Mouse (Mus musculus): Measurements from ENCODE around the gene Neurog1. TPM values are rescaled to one million over a fixed set of nuclear protein-coding genes. Genes with fewer than 3 reads are reported as not detected.

The Neurog1 gene
- not detected in 2 replicates for polyA plus RNA-seq (2015; fragmentation: Nextera tagmentation; extraction: Ambion mirVana)

- DNase-seq (no peak), ATAC-seq (ENCODE audit: low read depth) (no peak)
- peak within 1 kb of the TSS; percentile 17; the same call in 1 of the 2 replicates for H3K4me2 ChIP-seq
- H3K9ac ChIP-seq = no peak within 1 kb of the TSS
- 1% methylated on average over 58 of the region's 65 CpGs for WGBS (ENCODE audit: insufficient replicate concordance)
- peaks cover 100% of the 10 kb centered on the region for H3K27me3 ChIP-seq
- no peaks in the 10 kb centered on the region for H3K36me3 ChIP-seq
- H3K4me1 ChIP-seq (replicated peaks) = no peaks in the 10 kb centered on the region
- H3K4me3 ChIP-seq (replicated peaks) = peak within 1 kb of the TSS; percentile 14; the same call in 1 of the 2 replicates
- no peak within 1 kb of the TSS for H3K27ac ChIP-seq
- H3K9me3 ChIP-seq (replicated peaks) = no peaks in the 10 kb centered on the region
Observed at GRCm38 (mm10) chr13:56251924-56252619, at the start of gene Neurog1. TSS of gene Neurog1 (minus strand) at chr13:56252163.

- H3K4me2 ChIP-seq = no peak overlapping the region
- ATAC-seq (ENCODE audit: low read depth) = no peak
- H3K4me3 ChIP-seq (replicated peaks) = no peak overlapping the region
- no peak for DNase-seq
- H3K27me3 ChIP-seq = peaks cover 38% of the 10 kb centered on the region
- 82% methylated on average over 11 of the region's 11 CpGs for WGBS (ENCODE audit: insufficient replicate concordance)
- no peaks in the 10 kb centered on the region for H3K4me1 ChIP-seq (replicated peaks)
- no peak overlapping the region for H3K9ac ChIP-seq
- no peaks in the 10 kb centered on the region for H3K36me3 ChIP-seq
- H3K27ac ChIP-seq = no peak overlapping the region
- H3K9me3 ChIP-seq (replicated peaks) = no peaks in the 10 kb centered on the region
Observed at GRCm38 (mm10) chr13:56299336-56299735, 47.4 kb upstream of the Neurog1 start.

- H3K9me3 ChIP-seq (replicated peaks) = no peaks in the 10 kb centered on the region
- WGBS (ENCODE audit: insufficient replicate concordance) = 4% methylated on average over 8 of the region's 8 CpGs
- H3K36me3 ChIP-seq = no peaks in the 10 kb centered on the region
- H3K27ac ChIP-seq = no peak overlapping the region
- no peaks in the 10 kb centered on the region for H3K4me1 ChIP-seq (replicated peaks)
- H3K9ac ChIP-seq = no peak overlapping the region
- DNase-seq (no peak), ATAC-seq (ENCODE audit: low read depth) (no peak)
- H3K27me3 ChIP-seq = peaks cover 63% of the 10 kb centered on the region
- 0 out of 2 replicates have a peak overlapping the region, but pooled peaks have one; percentile 29 for H3K4me3 ChIP-seq (replicated peaks)
- H3K4me2 ChIP-seq = peak overlapping the region; percentile 38; the same call in 1 of the 2 replicates
Observed at GRCm38 (mm10) chr13:56296659-56297020, 44.7 kb upstream of the Neurog1 start.

GRCm38 (mm10) chr13:56295943-56296658 lies 44.1 kb upstream of the Neurog1 start, which contains the start of gene Cxcl14:
TSS of gene Cxcl14 (minus strand) at chr13:56296551.
- H3K9ac ChIP-seq = no peak within 1 kb of the TSS
- H3K4me2 ChIP-seq = peak within 1 kb of the TSS; percentile 38
- H3K36me3 ChIP-seq = no peaks in the 10 kb centered on the region
- H3K9me3 ChIP-seq (replicated peaks) = no peaks in the 10 kb centered on the region
- 2% methylated on average over 64 of the region's 76 CpGs for WGBS (ENCODE audit: insufficient replicate concordance)
- H3K27ac ChIP-seq = no peak within 1 kb of the TSS
- DNase-seq (no peak), ATAC-seq (ENCODE audit: low read depth) (no peak)
- H3K4me3 ChIP-seq (replicated peaks) = peak within 1 kb of the TSS; percentile 29; the same call in 1 of the 2 replicates
- no peaks in the 10 kb centered on the region for H3K4me1 ChIP-seq (replicated peaks)
- peaks cover 68% of the 10 kb centered on the region for H3K27me3 ChIP-seq

GRCm38 (mm10) chr13:56295586-56295942 lies 43.6 kb upstream of the Neurog1 start:
- no peaks in the 10 kb centered on the region for H3K36me3 ChIP-seq
- 0 out of 2 replicates have a peak overlapping the region, but pooled peaks have one; percentile 29 for H3K4me3 ChIP-seq (replicated peaks)
- no peak overlapping the region for H3K9ac ChIP-seq
- WGBS (ENCODE audit: insufficient replicate concordance) = 6% methylated on average over 13 of the region's 13 CpGs
- H3K27me3 ChIP-seq = peaks cover 74% of the 10 kb centered on the region
- H3K4me1 ChIP-seq (replicated peaks) = no peaks in the 10 kb centered on the region
- DNase-seq (no peak), ATAC-seq (ENCODE audit: low read depth) (no peak)
- H3K4me2 ChIP-seq = peak overlapping the region; percentile 38
- H3K9me3 ChIP-seq (replicated peaks) = no peaks in the 10 kb centered on the region
- no peak overlapping the region for H3K27ac ChIP-seq

GRCm38 (mm10) chr13:56294908-56295307 lies 42.9 kb upstream of the Neurog1 start:
- no peak for ATAC-seq (ENCODE audit: low read depth)
- WGBS (ENCODE audit: insufficient replicate concordance) = 8% methylated on average over 10 of the region's 10 CpGs
- no peak overlapping the region for H3K4me2 ChIP-seq
- peaks cover 78% of the 10 kb centered on the region for H3K27me3 ChIP-seq
- H3K36me3 ChIP-seq = no peaks in the 10 kb centered on the region
- H3K4me3 ChIP-seq (replicated peaks) = no peak overlapping the region
- no peak overlapping the region for H3K9ac ChIP-seq
- no peaks in the 10 kb centered on the region for H3K9me3 ChIP-seq (replicated peaks)
- H3K4me1 ChIP-seq (replicated peaks) = no peaks in the 10 kb centered on the region
- DNase-seq = no peak
- H3K27ac ChIP-seq = no peak overlapping the region

GRCm38 (mm10) chr13:56289998-56290397 lies 38.0 kb upstream of the Neurog1 start:
- Histone ChIP-seq H3K27ac (no peak overlapping the region), H3K9me3 (replicated peaks) (no peaks in the 10 kb centered on the region), H3K4me1 (replicated peaks) (no peaks in the 10 kb centered on the region), H3K4me3 (replicated peaks) (no peak overlapping the region), H3K27me3 (peaks cover 55% of the 10 kb centered on the region), H3K4me2 (no peak overlapping the region), H3K36me3 (no peaks in the 10 kb centered on the region), H3K9ac (no peak overlapping the region)
- 59% methylated on average over 6 of the region's 6 CpGs for WGBS (ENCODE audit: insufficient replicate concordance)
- DNase-seq = no peak
- no peak for ATAC-seq (ENCODE audit: low read depth)

- no peak overlapping the region for H3K27ac ChIP-seq
- no peak for ATAC-seq (ENCODE audit: low read depth)
- H3K4me1 ChIP-seq (replicated peaks) = no peaks in the 10 kb centered on the region
- H3K9ac ChIP-seq = no peak overlapping the region
- no peak for DNase-seq
- no peaks in the 10 kb centered on the region for H3K9me3 ChIP-seq (replicated peaks)
- WGBS (ENCODE audit: insufficient replicate concordance) = 71% methylated on average over 11 of the region's 11 CpGs
- H3K4me2 ChIP-seq = no peak overlapping the region
- H3K27me3 ChIP-seq = peaks cover 47% of the 10 kb centered on the region
- no peak overlapping the region for H3K4me3 ChIP-seq (replicated peaks)
- H3K36me3 ChIP-seq = no peaks in the 10 kb centered on the region
Observed at GRCm38 (mm10) chr13:56289261-56289660, 37.3 kb upstream of the Neurog1 start.

- Histone ChIP-seq H3K9ac (no peak overlapping the region), H3K9me3 (replicated peaks) (no peaks in the 10 kb centered on the region), H3K4me3 (replicated peaks) (no peak overlapping the region), H3K27ac (no peak overlapping the region), H3K4me1 (replicated peaks) (no peaks in the 10 kb centered on the region), H3K36me3 (no peaks in the 10 kb centered on the region), H3K4me2 (no peak overlapping the region), H3K27me3 (peaks cover 41% of the 10 kb centered on the region)
- DNase-seq = no peak
- ATAC-seq (ENCODE audit: low read depth) = no peak
- 40% methylated on average over 4 of the region's 4 CpGs for WGBS (ENCODE audit: insufficient replicate concordance)
Observed at GRCm38 (mm10) chr13:56288601-56289000, 36.6 kb upstream of the Neurog1 start.

- no peak for ATAC-seq (ENCODE audit: low read depth)
- H3K27me3 ChIP-seq = peaks cover 26% of the 10 kb centered on the region
Observed at GRCm38 (mm10) chr13:56287091-56287490, 35.1 kb upstream of the Neurog1 start.

GRCm38 (mm10) chr13:56283321-56283720 lies 31.4 kb upstream of the Neurog1 start:
- H3K27me3 ChIP-seq = 0 out of 2 replicates have a peak, but pooled peaks cover 3% of the 10 kb centered on the region
- H3K9ac ChIP-seq = no peak overlapping the region
- DNase-seq (no peak), ATAC-seq (ENCODE audit: low read depth) (no peak)
- H3K4me2 ChIP-seq = no peak overlapping the region
- H3K9me3 ChIP-seq (replicated peaks) = no peaks in the 10 kb centered on the region
- H3K36me3 ChIP-seq = no peaks in the 10 kb centered on the region
- no peak overlapping the region for H3K27ac ChIP-seq
- no peak overlapping the region for H3K4me3 ChIP-seq (replicated peaks)
- H3K4me1 ChIP-seq (replicated peaks) = no peaks in the 10 kb centered on the region
- WGBS (ENCODE audit: insufficient replicate concordance) = 75% methylated on average over 13 of the region's 13 CpGs

More at GRCm38 (mm10) chr13:56287091-56287490, 35.1 kb upstream of the Neurog1 start:
- Histone ChIP-seq H3K4me3 (replicated peaks) (no peak overlapping the region), H3K4me1 (replicated peaks) (no peaks in the 10 kb centered on the region), H3K4me2 (no peak overlapping the region), H3K36me3 (no peaks in the 10 kb centered on the region), H3K9me3 (replicated peaks) (no peaks in the 10 kb centered on the region), H3K27ac (no peak overlapping the region), H3K9ac (no peak overlapping the region)
- 68% methylated on average over 9 of the region's 9 CpGs for WGBS (ENCODE audit: insufficient replicate concordance)
- no peak for DNase-seq

All from liver, embryonic 13.5 days (tissue).